Mouse (Mus musculus) frontal cortex, adult (tissue): ENCODE data around the gene Casq1.
"Not testable (repeated sequence)": the region's sequence is repeated elsewhere in the genome, so short reads cannot be mapped to it uniquely, and the experiment has no call there.

ENCODE experiments used
- ATAC-seq: cut with Nextera tagmentation; 2 replicates; pipeline ENCODE4 v1.9.2; 2017; ENCODE audit warnings: mild to moderate bottlenecking, moderate library complexity, mixed read lengths; ENCODE audit not compliant: low TSS enrichment

Gene Casq1

GRCm38 (mm10) chr1:172219451-172220406 lies at the start of gene Casq1:
Gene Casq1, minus strand, starts transcription at chr1:172219868.
- ATAC-seq, result no peak

DNA sequence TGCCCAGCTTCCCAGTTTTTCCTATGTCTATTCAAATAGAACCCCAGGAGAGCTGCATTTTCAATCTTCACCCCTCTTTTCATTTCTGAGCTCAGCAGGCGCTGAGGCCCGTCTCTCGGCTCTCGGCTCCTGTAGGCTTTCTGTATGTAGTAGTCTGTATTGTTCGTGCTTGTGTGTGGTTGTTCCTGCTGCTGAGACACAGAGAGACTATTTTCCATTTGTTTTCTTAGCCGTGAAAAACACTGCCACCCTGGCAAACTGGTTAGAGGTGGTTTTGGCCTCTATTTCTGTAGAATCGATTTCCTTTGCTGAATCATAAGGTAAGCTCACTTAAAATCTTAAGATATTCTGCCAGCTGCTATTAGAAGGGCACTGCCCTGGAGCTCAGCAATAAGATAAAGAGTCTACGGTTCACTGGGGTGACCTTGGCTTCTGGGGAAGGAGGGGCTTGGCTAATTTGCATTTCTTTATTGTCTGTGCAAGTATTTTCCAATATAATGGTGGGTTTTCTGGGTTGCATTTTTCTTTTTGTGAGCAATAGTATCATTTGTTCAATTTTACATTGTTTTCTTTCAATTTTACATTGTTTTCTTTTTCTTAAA lies 41.9 kb upstream of the Casq1 start, which contains the start of gene Igsf8:
Gene Igsf8 (plus strand): TSS at position 165 of the 602 bp plus-strand sequence.
- no peak for ATAC-seq

DNA sequence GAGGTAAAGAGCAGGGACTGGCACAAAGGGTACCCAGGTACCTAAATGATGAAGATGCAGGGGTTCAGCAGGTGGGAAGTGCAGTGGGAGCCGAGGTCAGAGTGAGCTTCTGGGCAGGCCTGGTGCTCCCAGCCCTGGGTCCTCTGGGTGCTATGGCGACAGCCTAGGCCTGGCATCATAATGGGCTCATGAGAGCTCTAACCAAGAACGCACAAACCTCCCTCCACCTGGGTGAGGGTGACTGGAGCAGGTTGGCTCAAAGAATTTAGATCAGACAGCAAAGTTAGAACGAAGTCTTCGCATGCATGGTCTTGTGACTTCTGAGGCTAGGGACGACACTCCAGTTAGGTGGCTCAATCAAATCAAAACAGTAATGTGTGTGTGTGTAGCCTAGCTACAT lies 38.6 kb upstream of the Casq1 start, which contains the start of gene Atp1a4:
Gene Atp1a4 (minus strand): TSS at position 101 of the 400 bp plus-strand sequence.
- ATAC-seq, result no peak

- ATAC-seq, result peak; percentile 53
These were observed 28.0 kb upstream of the Casq1 start for GRCm38 (mm10) chr1:172247679-172248078.

- peak; percentile 83 for ATAC-seq
These were observed 27.5 kb upstream of the Casq1 start for GRCm38 (mm10) chr1:172247216-172247615.

DNA sequence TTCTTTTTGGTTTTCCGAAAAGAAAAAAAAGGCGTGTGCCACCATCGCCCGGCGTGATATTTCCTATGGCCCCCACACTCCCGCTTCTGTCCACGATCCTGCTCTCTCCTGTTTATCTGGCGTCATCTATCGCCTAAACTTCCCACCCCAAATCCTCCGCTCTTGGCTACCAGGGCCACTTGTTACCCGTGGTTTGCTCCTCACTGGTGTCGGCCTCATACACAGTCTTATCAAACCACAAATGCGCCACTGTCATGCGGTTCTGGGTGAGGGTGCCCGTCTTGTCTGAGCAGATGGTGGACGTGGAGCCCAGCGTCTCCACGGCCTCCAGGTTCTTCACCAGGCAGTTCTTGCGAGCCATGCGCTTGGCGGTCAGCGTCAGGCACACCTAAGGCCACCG lies 25.0 kb upstream of the Casq1 start:
- not testable (repeated sequence) for ATAC-seq

GRCm38 (mm10) chr1:172243547-172244205 lies 24.0 kb upstream of the Casq1 start:
- ATAC-seq, result no peak

GRCm38 (mm10) chr1:172242401-172242800 lies 22.7 kb upstream of the Casq1 start:
- no peak for ATAC-seq

DNA sequence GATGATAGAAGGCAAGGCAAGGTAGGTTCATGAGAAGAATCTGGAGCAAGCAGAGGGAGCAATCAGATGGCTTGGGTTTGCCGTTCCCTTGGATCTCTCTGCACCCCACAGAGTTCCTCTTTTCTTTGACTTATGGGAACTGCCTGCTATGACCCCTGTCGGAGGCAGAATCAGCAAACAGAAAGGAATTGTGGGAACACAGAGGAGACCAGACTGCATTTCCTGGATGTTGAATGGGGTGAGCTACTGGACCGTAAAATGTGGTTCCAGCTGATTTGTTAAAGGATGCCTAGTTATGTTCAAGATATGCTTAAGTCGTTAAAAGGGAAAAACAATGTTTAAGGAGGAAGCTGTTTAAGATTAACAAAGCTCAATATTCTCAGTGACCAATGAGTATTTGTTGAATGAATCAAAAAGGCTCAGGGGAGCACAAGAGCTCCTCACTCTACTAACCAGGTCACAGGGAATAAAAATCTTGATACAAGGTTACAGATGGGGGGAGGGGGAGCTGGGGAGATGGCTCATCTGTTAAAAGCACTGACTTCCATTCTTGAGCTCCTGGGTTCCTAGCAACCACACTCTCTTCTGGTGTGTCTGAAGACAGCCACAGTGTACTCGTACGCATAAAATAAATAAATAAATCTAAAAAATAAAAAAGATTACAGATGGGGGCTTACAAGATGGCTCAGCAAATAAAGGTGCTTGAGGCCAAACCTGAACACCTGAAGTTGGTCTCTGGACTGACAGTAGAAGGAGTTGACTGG lies 21.5 kb upstream of the Casq1 start:
- ATAC-seq, result no peak

DNA sequence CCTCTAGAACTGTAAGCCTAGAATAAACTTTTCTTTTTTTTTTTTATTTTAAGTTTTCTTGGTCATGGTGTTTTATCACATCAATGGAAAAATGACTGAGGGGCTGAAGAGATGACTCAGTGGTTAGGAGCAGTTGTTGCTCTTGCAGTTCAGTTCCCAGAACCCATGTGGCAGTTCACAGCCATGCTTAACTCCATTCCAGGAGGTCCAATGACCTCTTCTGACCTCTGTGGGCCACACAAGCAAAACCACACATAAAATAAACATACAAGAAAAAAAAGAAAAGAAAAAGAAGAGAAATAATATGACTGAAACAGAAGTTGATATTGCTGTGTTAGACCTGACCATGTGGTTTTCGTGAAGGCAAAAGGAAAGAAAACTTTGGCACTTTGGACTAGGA lies 9.5 kb upstream of the Casq1 start:
- ATAC-seq, result no peak

DNA sequence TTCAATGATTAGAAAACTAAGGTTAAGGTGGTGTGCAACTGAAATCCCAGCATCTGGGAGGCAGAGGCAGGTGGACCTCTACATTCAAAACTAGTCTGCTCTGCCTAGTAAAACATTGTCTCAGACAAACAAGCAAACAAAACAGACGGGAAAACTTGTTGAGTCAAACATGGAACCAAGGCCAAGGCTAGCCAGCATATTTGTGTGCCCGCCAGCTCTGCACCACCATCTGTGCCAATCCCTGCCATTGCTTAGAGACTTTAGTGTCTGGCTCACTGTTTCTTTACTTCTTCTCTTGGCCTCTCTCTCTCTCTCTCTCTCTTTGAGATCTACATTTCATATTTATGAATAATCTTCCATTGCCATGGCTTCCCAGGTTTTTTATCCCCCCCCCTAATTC lies 8.5 kb upstream of the Casq1 start:
- no peak for ATAC-seq

DNA sequence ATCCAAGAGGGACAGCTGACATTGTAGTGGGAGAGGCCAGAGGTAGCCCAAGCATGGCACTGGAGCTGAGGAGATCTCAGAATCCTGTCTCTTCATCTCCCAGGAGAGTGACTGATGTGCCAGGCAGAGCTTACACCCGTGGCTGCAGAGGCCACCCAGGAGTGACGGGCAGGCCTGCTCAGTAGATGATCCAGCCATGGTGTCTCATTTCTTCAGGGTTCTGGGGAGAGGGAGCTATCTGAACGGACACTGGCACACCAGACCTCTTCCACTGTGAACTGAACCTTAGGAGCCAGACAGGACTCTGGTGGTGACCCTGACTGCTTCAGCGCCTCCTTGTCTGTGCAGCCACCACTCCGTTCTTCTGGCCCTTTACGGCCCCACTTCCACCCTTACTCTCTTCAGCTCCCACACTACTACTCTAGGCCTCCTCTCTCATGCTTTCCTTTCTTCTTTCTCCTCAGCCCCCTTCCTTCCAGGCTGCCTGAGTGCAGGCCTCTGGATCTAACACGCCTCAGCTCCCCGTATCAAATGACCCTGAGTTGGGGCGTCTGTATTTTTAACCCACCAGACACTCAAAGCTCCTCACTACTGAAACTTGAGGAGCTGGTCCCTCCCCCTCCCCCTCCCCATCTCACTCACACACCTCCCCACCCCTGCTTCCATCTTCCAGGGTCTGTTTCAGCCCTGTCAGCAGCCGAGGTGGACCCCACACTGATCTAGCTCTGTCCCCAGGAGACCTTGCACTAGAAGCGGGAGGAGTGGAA lies 1.8 kb upstream of the Casq1 start:
- ATAC-seq, result no peak

GRCm38 (mm10) chr1:172220414-172220813 lies 746 bp upstream of the Casq1 start:
- 0 out of 2 replicates have a peak, but pooled peaks have one; percentile 13 for ATAC-seq

DNA sequence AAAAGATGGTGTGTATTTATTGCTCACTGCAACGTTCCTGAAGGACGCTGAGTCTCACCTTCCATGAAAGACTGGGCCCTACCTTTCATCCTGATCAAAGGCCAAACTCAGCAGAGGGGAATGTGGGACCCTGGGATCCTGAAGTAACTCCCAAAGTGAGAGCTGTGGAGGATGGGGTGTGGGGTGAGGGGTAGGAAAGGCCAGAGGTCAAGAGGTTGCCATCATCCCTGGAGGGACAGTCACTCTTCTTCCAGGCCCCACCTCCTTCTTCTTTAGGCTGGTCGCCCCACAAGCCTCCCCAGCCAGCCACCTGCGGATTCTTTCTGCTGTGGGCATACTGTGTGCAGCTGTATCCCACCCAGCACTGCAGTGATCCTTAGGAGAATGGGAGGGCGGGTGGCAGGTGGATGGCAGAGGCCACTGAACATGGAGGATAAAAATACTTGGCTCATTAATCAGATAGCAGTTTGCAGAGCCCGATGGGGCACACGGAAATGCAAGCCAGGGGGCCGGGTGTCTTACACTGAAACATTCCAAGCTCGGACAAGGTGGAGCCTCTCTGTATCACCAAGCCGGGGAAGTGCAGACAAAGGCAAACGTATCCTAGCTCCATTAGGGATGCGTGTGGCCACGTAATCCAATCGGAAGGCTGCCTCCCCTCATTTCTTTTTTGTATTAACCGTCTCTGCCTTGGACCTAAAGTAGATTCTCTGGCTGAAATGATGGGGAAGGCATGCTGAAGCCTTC lies 1.3 kb downstream of the Casq1 start:
- ATAC-seq, result no peak

GRCm38 (mm10) chr1:172217148-172217547 lies 2.5 kb downstream of the Casq1 start:
- ATAC-seq, result peak; percentile 70

DNA sequence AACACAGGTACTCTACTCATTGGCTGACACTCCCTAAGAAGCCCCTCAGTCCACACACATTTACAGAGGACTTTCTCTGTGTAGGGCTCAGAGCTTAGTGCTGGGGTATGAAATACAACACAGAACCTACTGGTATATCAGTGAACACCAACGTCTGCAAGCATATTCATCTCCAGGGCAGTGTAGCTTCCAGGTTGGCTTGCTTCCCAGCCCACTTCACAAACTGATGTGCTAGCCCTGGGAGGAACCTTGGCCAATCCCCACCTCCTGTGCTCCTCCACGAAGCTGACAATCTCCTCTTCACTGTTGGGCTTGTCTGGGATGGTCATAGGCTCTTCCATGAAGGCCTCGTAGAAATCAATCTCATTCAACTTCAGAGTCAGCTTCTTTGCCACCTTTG lies 4.9 kb downstream of the Casq1 start:
- no peak for ATAC-seq

DNA sequence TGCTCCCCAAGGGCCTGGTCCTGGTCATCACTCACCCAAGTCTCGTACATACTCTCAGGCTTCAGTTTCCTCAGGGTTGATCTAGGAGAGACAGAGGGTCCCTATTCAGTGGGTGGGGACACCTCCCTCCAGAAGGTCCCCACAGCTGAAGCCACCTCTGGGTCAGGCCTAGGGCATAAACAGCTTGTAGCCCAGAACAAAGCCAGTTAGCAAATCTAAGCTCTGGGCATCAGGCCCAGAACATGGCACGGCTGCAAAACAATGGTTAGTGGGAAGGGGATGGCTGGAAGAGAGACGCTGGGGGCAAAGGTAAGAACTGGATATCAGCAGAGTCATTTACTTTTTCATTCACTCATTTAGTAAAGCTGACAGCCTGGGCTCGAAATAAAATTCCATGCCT lies 5.9 kb downstream of the Casq1 start:
- no peak for ATAC-seq

DNA sequence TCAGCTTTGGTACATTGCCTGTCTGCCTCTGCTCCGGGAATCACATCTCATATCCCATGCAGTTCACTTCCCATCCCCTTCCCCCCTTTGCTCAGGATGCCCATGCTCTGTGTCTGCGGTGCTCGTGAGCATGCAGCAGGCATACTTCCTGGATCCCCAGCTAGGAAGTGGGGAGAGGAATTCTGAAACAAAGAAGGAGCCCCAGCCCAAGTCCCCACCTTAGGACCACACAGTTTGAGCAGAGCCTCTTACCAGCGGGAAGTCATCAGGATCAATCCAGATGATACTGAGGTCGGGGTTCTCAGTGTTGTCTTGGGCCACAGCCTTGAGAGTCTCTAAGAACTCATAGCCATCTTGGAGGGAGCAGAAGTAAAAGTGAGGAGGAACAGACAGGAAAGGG lies 6.9 kb downstream of the Casq1 start:
- no peak for ATAC-seq

DNA sequence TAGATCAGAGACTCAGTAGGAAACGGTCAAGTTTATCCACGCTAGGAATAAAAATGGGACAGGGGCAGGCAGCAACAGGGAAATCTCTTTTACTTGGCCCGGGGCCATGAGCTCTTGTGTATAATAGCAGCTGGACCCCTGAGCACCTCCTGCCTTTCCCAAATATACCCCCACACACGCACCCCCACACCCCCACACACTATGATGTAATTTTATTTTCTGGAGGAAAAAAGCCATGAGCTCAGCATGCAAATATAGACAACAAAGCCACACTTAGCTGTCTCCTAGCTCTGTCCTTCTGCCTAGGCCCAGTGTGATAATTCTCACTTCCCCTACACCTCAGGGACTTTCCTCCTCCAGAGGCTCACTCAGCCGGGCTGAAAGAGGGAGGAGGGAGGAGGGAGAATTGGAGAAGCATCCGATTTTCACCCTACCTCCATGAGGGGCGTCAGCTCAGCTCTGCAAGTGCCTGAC lies 12.5 kb downstream of the Casq1 start:
- ATAC-seq, result peak; percentile 50
